Mouse (Mus musculus): Measurements from ENCODE around the gene Ndufaf1.

DNA sequence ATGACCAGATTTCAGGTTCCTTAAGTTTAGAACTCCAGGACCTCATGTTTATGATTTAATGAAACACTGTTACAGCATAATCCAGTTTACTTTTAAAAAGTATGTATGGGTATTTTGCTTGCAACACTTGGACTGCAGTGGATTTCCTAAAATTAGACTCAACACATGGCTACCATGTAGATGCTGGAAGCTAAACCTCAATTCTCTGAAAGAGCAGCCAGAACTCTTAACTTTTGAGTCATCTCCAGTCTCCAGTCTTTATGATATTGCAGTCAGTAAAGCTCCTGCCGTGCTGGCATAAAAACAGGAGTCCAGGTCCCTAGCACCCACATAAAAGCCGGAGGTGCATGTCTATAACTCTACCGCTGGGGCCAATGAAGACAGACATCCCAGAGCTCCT, 37.3 kb upstream of the Ndufaf1 start:
- TF ChIP-seq CTCF (IDR thresholded peaks at IDR 0.05; ENCODE audit: insufficient read depth, low read depth, low read length) (no peak), POLR2A (IDR thresholded peaks at IDR 0.05; ENCODE audit: insufficient read depth, low read depth, low read length) (no peak)

Measured in olfactory bulb, adult 2 months (tissue).